Mouse (Mus musculus): ENCODE measurements at regions not wholly inside any gene's neighbourhood (a gene's known extent, or its start where the extent isn't known, plus 50 kb on each side); places are given as distances from the start of the nearest gene placed in this dataset.
"Not testable (repeated sequence)": the region's sequence is repeated elsewhere in the genome, so short reads cannot be mapped to it uniquely, and the experiment has no call there.

GRCm38 (mm10) chr4:81519151-81519550, 76.5 kb upstream of the Mpdz start:
- in situ Hi-C loops (cut with MboI, MseI): not testable (repeated sequence)

GRCm38 (mm10) chr4:81514547-81514946, 71.9 kb upstream of the Mpdz start:
- in situ Hi-C loops (cut with MboI, MseI): no loop called here

- in situ Hi-C loops (cut with MboI, MseI): no loop called here
These were observed 69.8 kb upstream of the Mpdz start for GRCm38 (mm10) chr4:81512396-81512795.

- in situ Hi-C loops (cut with MboI, MseI): no loop called here
These were observed 66.2 kb upstream of the Mpdz start for GRCm38 (mm10) chr4:81508776-81509175.

- in situ Hi-C loops (cut with MboI, MseI): no loop called here
These were observed 64.2 kb upstream of the Mpdz start for GRCm38 (mm10) chr4:81506841-81507240.

- in situ Hi-C loops (cut with MboI, MseI): no loop called here
These were observed 63.7 kb upstream of the Mpdz start for GRCm38 (mm10) chr4:81506306-81506705.

- in situ Hi-C loops (cut with MboI, MseI): no loop called here
These were observed 62.5 kb upstream of the Mpdz start for GRCm38 (mm10) chr4:81505096-81505495.

GRCm38 (mm10) chr4:81503941-81504340, 61.3 kb upstream of the Mpdz start:
- in situ Hi-C loops (cut with MboI, MseI): no loop called here

- in situ Hi-C loops (cut with MboI, MseI): no loop called here
These were observed 59.2 kb upstream of the Mpdz start for GRCm38 (mm10) chr4:81501802-81502201.

- in situ Hi-C loops (cut with MboI, MseI): no loop called here
These were observed 55.5 kb upstream of the Mpdz start for GRCm38 (mm10) chr4:81498133-81498532.

GRCm38 (mm10) chr4:81492811-81493210, 50.2 kb upstream of the Mpdz start:
- in situ Hi-C loops (cut with MboI, MseI): no loop called here

Data from T-helper 1 cell (primary cell).